Mouse (Mus musculus) hindbrain, embryonic 11.5 days (tissue): Measurements from ENCODE around the gene Mfsd1. TPM values are rescaled to one million over a fixed set of nuclear protein-coding genes. Genes with fewer than 3 reads are reported as not detected.

Source experiments
- polyA plus RNA-seq: library from polyadenylated mRNA; unstranded; fragments of >200 nt; fragmentation: Nextera tagmentation; extraction: Ambion mirVana; gene quantifications from 2 replicates; pipeline ENCODE4 v1.2.1, GENCODE M21; 2014

Gene Mfsd1
- polyA plus RNA-seq, 1 experiment from 2014 or later = 63.6 TPM

Other genes starting within 250 kb of the Mfsd1 start
- 44.3 and 44.8 TPM in 2 replicates for gene Mlf1, start 208.6 kb upstream of the Mfsd1 start, polyA plus RNA-seq
- not detected in 2 replicates for gene Gm17402, start 207.6 kb upstream of the Mfsd1 start, polyA plus RNA-seq
- gene Gfm1, start 152.6 kb upstream of the Mfsd1 start, polyA plus RNA-seq = 46.3 and 51.8 TPM in 2 replicates
- 82.7 and 88.8 TPM in 2 replicates for gene Lxn, start 118.8 kb upstream of the Mfsd1 start, polyA plus RNA-seq
- 1.1 and 1.3 TPM in 2 replicates for gene Rarres1, start 67.2 kb upstream of the Mfsd1 start, polyA plus RNA-seq